Mouse (Mus musculus) kidney, postnatal 14 days (tissue): ENCODE measurements around the gene Rd3.

Experiments
- DNase-seq: peaks from one replicate; pipeline ENCODE4 v3.0.0; 2022; ENCODE audit warnings: mixed read lengths

Rd3 gene

DNA sequence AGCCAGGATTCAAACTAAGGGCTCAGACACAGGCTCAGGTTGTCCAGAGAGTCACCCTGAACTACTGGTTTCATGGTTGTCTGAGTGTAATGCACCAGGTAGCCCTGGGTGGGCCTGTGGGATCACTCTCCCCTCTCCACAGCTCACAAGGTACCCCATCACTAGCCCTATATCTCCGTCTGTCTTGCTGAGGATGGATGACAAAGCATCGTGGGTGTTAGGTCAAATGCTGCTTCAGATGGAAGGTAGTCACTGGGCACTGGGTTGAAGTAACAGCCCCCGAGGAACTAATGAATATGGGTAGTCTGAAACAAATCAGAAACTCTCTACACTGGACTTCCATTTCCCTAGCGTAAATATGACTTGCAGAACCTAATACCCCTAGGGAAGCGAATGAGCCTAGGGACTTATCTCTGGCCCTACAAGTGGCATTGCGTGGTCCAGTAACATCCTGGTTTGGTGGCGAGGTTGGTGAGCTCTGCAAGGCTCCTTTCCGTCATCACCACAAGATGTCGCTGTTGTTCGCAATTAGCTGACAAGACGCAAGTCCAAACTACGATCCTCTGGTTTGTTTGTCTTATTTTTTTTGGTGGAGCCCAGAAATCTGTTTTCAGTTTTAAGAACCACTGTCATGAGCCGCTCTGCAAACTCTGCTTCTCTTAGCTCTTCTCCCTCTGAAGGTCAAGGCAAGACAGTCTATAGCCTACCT is 12.2 kb upstream of the Rd3 start:
- DNase-seq: peak; percentile 87

DNA sequence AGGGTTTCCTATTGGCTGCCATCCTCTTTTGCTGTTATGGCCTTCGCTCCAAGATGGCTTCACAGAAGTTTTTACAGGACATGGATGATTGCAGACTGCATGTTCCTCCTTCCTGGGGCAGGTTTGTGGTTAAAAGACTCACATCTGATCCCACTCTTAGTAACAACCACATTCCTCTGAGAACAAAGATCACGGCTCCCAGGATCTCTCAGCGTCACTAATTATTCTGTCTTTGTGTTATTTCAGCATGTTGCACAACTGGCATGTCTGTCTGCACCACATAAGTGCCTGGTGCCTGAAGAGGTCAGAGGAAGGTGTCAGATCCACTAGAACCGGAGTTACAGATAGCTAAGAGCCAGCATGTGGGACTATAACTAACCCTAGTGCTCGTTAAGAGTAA is 7.2 kb upstream of the Rd3 start:
- no peak for DNase-seq

DNA sequence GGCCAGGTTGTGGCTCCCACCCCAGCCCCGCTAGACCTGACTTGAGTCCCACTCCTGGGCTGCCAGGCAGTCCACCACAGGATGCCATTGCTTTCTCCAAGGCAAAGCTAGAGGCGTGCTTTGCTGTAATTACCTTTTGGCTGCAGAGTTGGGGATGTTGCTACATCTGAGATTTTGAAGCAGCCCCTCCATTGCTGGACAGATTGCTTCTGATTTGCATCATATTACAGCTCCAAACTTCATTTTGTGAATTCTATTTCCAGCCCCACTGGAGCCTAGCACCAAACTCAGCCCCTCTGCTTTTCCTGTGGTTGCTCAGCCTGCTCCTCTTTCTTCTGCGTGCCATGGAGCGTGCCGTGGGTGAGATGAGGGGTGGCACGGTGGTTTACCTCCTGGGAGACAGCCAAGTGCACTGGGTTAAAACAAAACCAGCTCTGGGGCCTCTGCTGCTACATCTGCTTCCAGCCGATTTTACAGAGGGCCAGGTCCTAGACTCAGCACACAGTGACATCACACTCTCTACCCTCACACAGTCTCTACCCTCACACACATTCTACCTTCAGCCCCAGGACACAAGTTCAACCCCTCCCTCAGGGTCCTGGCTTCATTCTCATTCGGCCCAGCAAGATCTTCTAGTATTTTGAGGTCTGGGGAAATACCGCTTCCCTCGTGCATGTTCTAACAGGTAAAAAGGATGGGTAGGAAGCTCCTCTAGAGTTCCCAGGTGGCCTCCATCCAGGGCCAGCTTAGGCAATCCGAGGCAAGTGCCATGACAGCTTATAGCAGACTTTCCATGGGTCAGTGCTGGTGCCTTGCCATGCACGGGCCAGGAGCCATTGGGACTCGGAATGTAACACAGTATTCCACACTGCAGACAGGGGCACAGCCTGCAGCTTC is 2.4 kb upstream of the Rd3 start:
- DNase-seq: peak; percentile 74

DNA sequence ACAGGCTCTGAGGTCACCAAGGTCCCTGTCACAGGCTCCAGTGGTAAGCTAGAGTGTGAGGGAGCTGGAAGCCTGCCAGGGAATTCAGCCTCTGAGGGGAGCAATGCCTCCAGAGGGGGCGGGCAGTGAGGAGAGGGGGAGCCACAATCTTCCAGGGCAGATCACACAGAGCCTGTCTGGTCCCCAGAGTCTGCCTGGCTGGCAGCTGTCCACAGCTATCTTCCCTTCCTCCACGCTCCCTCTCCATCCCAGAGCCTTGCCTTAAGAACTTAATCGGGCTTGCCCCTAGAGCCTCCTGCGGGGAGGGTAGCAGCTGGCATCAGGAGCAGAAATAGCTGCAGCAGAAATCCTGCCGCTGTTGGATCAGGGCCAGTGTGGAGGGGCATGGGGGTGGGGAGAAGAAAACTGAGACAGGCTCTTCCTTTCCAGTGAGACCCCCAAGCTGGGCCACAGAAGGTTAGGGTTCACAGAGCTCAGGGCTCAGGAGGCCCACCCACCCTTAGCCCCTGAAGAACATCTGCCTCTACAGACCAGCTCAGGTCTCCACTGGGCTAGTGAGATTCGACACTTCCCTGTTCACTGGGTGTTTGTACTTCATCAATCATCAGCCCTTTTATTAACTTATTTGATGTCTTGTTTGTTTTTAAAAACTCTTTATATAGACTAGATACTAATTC is 4.4 kb downstream of the Rd3 start:
- peak; percentile 59 for DNase-seq

DNA sequence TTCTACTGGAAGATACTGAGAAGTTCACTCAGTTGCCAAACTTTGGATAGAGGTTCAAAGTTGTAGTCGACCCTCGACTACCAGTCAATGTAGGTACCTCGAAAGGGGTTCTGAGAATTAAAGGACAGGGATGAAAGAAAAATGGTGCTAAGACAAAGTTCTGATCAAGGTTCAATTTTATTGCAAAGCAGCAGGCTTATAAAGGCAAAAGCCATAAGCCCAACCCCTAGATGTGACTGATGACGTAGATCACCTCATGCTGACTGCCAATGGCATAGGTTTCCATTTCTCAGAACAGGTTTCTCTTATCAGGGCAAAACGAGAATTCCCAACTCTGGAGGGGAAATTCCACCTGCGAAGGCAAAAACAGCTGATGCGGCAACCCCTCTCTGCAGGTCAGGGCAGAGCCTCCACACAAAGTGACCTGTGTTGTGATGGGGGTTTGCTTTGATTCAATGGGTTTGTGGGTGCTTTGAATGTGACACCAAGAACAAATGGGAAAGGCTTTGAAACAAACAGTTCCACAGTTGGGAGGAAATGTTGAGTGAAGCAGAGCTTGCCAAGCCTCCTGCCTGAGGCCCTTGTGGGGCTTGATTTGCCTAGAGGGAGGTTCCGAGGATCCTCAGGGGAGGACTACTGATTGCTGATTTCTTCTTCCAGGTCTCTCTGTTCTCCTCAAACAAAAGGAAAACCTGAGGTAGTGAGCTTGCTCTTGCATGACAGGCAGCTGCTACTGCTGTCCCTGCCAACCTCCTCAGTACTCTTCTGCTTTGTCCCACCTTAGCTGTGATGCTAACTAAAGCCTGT is 9.7 kb downstream of the Rd3 start:
- DNase-seq: no peak

DNA sequence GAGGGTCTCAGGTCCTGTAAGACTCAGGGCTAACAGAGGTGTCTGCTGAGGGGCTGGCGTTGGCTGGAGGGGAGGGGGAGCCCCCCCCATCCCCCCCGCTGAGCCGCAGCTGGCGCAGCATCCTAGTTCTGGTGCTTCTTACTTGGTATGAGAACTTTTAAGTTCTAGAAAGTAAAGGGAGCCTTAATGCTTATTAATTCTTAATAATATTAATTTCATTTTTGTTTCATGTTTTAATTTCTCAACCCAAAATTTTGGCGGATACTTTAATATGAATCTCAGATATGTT is 10.3 kb downstream of the Rd3 start:
- DNase-seq: no peak

DNA sequence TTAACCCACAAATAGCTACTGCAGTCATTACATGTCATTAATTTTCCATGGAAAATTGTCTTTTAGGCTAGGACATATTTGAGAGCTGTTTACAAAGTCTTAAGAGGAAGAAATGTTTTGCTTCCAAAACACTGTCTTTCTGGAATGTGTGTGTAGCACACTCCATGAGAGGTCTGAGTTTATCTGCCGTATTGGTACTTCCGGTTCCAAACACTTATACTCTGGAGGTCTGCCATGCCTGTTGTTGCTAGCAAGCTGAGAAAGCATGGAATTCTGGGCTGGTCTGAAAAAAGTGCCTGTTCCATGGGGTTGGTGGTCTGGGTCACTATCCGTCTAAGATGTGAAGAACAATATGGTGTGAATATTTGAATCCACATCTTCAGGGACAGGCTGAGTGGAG is 11.5 kb downstream of the Rd3 start:
- no peak for DNase-seq

DNA sequence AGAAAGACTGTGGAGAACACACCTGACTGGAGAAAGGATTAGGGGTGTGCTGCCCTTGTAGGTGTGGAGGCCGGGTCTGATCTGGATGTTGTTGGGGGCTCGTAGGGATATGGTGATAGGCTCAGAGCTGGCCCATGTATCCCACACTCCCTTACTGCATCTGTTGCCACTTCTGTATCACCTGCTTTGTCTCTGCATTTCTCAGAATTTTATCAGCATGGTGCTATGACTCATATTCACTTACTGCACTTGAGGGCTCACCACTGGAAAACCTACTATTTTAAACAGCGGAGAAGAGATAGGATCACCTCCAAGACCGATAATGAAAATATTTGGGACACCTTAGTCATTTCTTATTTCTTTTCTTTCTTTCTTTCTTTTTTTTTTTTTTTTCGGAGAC is 11.9 kb downstream of the Rd3 start:
- DNase-seq: no peak

DNA sequence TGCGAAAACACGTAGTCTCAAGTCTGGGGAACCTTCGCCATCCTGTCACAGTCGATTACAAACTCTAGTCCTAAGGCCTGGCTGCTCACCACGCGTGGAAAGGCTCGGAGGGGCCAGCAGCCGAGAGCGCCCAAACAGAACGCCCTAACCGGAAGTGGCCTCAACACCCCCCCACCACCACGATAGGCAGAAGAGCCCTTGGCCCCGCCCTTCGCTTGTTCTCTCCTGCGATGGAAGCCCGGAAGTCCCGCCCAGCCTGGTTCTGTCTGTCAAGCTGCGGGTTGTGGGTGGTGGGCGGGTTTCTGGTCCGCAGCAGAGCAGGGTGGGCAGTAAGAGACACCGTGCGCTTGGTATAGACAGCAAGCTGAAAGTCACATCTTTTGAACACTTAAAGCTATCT is 12.8 kb downstream of the Rd3 start:
- DNase-seq: peak; percentile 97

DNA sequence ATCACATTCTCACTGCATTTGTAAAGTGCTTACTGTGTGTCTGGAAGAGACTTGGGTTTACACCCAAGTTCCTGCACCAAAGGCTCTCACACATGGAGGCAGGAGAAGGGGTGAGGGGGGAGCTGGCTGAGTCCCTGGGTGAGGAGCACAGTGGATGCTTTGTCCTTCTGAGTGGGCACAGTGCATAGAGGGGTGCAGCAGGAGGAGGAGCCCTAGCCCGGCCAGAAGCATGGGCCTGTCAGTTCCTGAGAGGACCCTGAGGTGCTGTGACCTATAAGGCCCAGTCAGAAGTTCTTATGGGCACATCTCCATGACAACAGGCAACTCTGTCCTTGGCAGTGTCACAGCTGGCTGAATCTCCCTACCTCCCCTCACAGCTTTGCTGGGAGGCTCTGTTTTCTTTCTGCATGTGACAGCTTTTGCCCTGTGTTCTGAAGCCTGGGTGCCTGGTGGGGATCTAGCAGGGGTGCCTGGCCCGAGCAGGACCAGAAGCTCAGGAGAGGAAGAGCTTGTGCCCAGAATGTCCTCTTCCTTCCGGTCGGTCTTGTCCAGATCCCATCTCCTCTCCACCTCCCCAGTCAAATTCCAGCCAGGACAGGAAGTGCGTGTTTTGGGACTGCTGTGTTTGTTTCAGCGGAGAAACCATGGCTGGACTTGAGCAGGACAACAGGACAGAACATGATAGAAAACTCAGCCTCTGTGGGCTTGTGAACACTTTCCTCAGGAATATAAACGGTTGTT is 15.0 kb downstream of the Rd3 start:
- DNase-seq: no peak

DNA sequence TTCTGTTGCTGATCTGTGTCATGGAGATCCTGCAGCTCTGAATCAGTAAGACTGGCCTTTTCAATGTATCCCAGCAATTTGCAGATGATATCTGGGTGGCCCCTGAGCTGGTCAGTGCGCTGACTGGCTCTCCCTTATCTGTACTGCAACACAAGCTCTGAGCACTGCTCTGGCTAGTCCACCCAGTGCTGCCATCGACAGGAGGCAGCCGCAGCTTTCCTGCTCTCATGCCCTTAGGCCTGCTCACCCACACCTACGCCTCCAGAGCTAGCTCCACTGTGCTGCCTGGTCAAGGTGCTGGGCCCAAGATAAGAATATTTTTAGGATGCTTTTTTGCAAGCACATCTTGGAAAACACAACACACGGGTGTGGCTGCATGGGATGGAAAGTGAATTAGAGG is 17.3 kb downstream of the Rd3 start:
- DNase-seq: no peak

DNA sequence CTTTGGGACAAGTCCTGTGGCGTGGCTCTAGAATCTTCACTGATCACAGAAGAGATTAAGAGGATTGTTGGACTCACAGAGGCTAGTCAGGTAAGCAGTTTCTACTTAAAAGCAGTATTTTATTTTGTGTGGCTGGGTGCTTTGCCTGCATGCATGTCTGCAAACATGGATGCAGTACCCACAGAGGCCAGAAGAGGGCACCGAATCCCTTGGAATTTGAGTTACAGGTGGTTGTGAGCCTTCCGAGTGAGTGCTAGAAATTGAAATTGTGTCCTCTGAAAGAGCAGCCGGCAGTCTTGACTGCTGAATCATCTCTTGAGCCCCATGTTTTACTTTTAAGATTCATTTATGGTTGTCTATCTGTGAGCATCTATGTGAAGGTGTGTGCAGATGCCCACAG is 18.3 kb downstream of the Rd3 start:
- peak; percentile 66 for DNase-seq

DNA sequence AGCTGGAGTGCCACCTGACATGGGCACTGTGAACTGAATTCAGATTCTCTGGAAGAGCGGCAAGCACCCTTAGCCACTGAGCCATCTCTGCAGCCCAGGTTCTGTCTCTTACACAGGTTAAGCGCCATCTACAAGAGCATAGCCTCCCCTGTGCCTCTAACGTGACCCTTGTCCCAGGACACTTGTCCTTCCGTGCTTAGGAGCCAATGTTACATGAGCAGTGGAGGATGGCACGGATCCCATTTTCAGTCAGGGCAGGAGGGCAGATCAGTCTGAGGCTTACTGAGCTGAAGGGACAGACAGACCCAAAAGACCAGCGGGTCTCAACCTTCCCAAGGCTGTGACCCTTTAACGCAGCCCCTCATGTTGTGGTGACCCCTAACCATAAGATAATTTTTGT is 18.7 kb downstream of the Rd3 start:
- DNase-seq: no peak

DNA sequence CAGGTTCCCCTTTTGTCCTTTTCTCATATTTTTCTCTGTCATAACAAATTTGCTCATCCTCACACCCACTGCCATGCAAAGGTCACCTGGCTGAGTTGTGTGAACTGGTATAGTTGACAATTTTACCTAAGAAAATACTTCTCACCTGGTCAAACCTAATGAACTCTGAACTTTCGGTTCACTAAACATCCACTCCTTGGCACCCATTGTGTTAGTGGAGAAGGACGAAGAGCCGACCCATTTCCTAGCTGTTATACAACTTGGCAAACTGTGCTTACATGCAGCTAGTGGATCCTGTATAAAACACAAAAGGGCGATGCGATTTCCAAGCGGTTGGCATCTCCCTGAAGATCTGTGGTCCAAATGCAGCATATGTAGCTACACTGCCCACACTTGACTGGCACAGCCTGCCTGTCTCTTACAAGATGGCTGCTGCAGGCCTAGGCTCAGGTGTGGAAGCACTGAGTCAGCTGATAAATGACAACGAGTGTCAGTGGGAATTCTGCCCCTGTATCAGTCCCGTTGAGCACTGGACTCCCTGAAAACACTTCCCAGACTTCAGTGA is 19.5 kb downstream of the Rd3 start:
- DNase-seq: no peak

DNA sequence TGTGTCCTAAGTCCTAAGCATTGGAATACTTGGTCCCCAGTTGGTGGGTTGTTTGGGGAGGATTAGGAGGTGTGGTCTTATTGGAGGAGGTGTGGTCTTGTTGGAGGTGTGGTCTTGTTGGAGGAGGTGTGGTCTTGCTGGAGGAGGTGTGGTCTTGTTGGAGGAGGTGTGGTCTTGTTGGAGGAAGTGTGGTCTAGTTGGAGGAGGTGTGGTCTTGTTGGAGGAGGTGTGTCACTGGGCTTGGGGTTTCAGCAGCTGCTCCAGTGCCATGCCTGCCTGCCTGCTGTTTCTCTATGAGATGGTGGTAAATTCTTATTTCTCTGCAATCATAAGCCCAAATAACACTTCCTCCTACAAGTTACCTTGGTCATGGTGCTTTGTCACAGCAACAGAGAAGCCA is 21.9 kb downstream of the Rd3 start:
- no peak for DNase-seq
